Mouse (Mus musculus): ENCODE data around the gene Gm10491. TPM values are rescaled to one million over a fixed set of nuclear protein-coding genes. Genes with fewer than 3 reads are reported as not detected.

The Gm10491 gene
- polyA plus RNA-seq (2016; fragmentation: Nextera tagmentation; extraction: Ambion mirVana): not detected in 2 replicates

DNA sequence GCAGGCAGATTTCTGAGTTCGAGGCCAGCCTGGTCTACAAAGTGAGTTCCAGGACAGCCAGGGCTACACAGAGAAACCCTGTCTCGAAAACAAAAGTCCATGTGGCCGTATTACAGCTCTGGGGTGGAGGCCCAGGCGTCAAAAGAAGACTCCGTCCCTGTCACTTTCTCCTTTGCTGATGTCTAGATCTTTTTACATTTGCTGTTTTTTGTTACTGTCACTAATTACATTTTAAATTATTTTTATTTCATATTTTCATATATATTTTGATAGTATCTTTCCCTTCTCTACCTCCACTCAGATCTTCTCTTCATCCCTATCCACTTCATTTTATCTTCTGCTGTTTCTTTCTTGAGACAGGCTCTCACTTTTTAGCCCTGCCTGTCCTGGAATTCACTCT, at the start of gene Gm10491:
Gene Gm10491 (minus strand): TSS at position 101 of the 400 bp plus-strand sequence.
- ATAC-seq (ENCODE audit: insufficient number of reproducible peaks, insufficient read depth, low FRiP score, low TSS enrichment, low read depth): no peak
- H3K4me1 ChIP-seq (replicated peaks): no peaks in the 10 kb centered on the region
- no peak within 1 kb of the TSS for H3K27ac ChIP-seq
- no peaks in the 10 kb centered on the region for H3K27me3 ChIP-seq
- WGBS: 92% methylated on average over 5 of the region's 5 CpGs
- peaks cover 31% of the 10 kb centered on the region for H3K36me3 ChIP-seq
- H3K4me3 ChIP-seq (replicated peaks): no peak within 1 kb of the TSS
- no peaks in the 10 kb centered on the region for H3K9me3 ChIP-seq
- H3K4me2 ChIP-seq: no peak within 1 kb of the TSS
- H3K9ac ChIP-seq (replicated peaks): no peak within 1 kb of the TSS

DNA sequence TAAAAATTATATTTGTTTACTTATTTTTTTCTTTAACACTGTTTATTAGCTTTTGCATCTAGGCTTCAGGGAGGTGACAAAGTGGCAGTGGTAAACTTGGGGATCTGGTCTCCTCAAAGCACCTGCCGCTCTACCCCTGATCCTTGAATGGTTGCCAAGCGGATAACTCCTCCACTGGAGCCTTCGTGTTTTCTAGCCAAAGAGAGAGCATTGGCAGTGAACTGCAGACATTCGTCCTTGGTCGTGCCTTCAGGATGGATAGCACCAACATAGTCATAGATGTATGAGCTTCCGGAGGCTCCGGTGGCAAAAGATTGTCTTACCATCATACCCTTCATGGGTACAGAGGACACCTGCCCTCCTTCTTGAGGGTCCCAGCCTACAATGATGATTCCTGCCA, 42.5 kb upstream of the Gm10491 start:
- Histone ChIP-seq H3K4me2 (no peak overlapping the region), H3K9ac (replicated peaks) (no peak overlapping the region), H3K36me3 (no peaks in the 10 kb centered on the region), H3K27me3 (no peaks in the 10 kb centered on the region), H3K4me3 (replicated peaks) (no peak overlapping the region), H3K4me1 (replicated peaks) (0 out of 2 replicates have a peak, but pooled peaks cover 5% of the 10 kb centered on the region), H3K9me3 (no peaks in the 10 kb centered on the region), H3K27ac (no peak overlapping the region)
- WGBS: 94% methylated on average over 7 of the region's 7 CpGs
- ATAC-seq (ENCODE audit: insufficient number of reproducible peaks, insufficient read depth, low FRiP score, low TSS enrichment, low read depth): no peak

DNA sequence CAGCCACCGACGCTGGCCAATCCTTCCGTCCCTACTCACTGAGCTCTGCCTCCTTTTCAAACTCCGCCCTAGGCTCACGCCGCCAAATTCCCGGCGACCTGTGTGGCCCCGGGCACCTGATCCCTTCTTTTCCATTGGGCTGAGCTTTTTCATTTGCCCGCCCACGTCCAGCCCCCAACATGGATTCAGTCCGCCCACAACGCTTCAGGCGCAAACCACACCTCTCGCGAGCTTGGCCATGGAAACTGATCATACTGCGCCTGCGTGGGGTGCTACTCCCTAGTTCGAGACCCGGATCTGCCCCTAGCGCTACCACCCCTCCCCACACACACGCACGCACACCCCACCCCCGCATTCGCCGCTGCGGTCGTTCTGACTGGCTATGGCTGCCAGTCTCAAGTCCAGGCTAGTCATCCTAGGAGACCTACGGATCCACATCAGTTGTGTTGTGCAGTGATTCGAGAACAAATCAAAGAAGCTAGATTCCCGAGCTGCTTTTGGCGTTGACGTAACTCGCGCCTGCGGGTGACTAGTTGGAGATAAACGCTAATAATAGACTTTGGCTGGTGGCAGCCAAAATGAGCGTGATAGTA, 40.4 kb upstream of the Gm10491 start:
- Histone ChIP-seq H3K9ac (replicated peaks) (peak overlapping the region; percentile 47; the same call in 1 of the 2 replicates), H3K27ac (no peak overlapping the region), H3K4me3 (replicated peaks) (peak overlapping the region; percentile 46), H3K9me3 (no peaks in the 10 kb centered on the region), H3K4me2 (peak overlapping the region; percentile 49), H3K27me3 (no peaks in the 10 kb centered on the region), H3K4me1 (replicated peaks) (0 out of 2 replicates have a peak, but pooled peaks cover 5% of the 10 kb centered on the region), H3K36me3 (peaks cover 4% of the 10 kb centered on the region; the same call in 1 of the 2 replicates)
- peak; percentile 99 for ATAC-seq (ENCODE audit: insufficient number of reproducible peaks, insufficient read depth, low FRiP score, low TSS enrichment, low read depth)
- 15% methylated on average over 38 of the region's 38 CpGs for WGBS

DNA sequence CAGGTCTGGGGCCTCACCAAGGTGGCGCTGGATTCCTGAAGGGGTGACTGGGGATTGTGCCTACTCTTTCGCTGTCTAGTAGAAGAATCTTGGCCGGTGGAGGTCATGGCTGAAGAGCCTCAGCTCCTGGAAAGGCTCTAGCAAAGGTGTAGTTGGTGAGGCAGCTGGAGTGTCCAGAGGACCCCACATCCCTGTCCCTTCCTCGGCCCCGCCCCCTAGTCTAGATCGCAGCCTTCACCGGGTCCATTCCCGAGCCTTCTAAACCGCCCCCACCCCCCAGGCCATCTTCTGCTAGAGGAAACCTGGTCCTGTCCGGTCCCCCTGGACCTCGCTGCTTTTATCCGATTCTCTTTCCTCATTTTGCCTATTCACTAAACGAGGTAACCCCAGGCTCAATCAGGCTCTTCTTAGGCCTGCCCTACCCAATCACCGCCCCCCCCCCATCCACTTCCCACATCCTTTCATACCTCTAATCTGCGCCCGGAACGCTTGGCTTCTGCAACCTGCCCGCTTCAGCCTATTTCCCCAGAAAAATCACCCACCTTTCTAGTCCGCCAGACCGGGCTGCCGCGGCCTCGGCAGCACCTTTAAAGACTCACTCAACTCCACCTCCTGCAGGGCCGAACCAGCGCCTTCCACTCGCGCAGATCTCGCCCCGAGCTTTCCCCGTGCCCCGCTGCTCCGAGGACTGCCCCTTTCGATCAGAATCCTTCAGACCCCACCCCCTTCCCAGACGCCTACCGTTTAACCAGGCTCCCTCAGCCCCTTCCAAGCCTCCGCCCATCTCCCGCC, 39.7 kb upstream of the Gm10491 start, which contains the start of gene Hdac6:
Gene Hdac6 (minus strand): TSS at position 782 of the 792 bp plus-strand sequence.
- ATAC-seq (ENCODE audit: insufficient number of reproducible peaks, insufficient read depth, low FRiP score, low TSS enrichment, low read depth): peak; percentile 45
- Histone ChIP-seq H3K27ac (no peak within 1 kb of the TSS), H3K4me1 (replicated peaks) (0 out of 2 replicates have a peak, but pooled peaks cover 5% of the 10 kb centered on the region), H3K4me2 (peak within 1 kb of the TSS; percentile 60), H3K36me3 (peaks cover 4% of the 10 kb centered on the region; the same call in 1 of the 2 replicates), H3K9ac (replicated peaks) (peak within 1 kb of the TSS; percentile 60), H3K4me3 (replicated peaks) (peak within 1 kb of the TSS; percentile 46), H3K27me3 (no peaks in the 10 kb centered on the region), H3K9me3 (no peaks in the 10 kb centered on the region)
- 14% methylated on average over 36 of the region's 37 CpGs for WGBS

DNA sequence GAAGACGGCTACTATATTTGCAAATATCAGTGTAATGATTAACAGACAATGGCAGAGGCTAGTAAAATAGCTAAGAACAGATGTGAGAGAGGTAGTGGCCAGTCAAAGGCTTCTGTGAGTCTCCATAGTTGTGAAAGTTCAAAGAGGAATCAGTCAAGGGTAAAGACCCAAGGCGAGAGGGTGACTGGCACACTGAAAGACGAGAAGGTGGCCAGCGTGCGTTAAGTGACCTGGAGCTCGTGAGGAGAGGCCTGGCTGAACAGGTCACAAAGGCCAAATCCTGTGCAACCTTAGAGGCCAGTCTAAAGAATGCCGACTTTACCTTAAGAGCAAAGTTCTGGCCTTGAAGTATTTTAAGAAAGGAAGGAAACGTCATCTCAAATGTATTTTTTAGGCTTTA, 38.0 kb upstream of the Gm10491 start:
- Histone ChIP-seq H3K36me3 (peaks cover 14% of the 10 kb centered on the region; the same call in 1 of the 2 replicates), H3K4me2 (no peak overlapping the region), H3K27ac (no peak overlapping the region), H3K4me3 (replicated peaks) (no peak overlapping the region), H3K27me3 (no peaks in the 10 kb centered on the region), H3K9me3 (no peaks in the 10 kb centered on the region), H3K4me1 (replicated peaks) (0 out of 2 replicates have a peak, but pooled peaks cover 5% of the 10 kb centered on the region), H3K9ac (replicated peaks) (no peak overlapping the region)
- ATAC-seq (ENCODE audit: insufficient number of reproducible peaks, insufficient read depth, low FRiP score, low TSS enrichment, low read depth): no peak
- 62% methylated on average over 8 of the region's 8 CpGs for WGBS

DNA sequence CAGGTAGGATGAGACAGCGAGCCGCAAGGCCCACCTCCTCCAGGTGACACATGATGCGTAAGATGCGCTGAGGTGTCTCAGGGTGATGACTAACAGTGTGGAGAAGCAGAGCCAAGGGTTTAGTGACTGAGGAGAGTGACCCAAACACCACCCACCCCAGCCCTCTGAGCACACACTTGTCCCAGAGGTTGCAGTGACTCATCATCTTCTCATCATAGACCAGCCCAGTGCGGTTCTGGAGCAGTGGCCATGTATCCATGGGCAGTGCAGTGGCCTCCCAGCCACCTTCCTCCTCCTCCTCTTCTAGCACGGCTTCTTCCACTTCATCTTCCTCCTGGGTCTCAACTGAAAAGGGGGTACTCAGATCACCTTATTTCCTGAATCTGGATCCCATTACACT, 30.0 kb upstream of the Gm10491 start:
- 95% methylated on average over 6 of the region's 6 CpGs for WGBS
- Histone ChIP-seq H3K36me3 (peaks cover 46% of the 10 kb centered on the region), H3K27ac (no peak overlapping the region), H3K9me3 (no peaks in the 10 kb centered on the region), H3K9ac (replicated peaks) (no peak overlapping the region), H3K4me2 (no peak overlapping the region), H3K4me1 (replicated peaks) (no peaks in the 10 kb centered on the region), H3K27me3 (no peaks in the 10 kb centered on the region), H3K4me3 (replicated peaks) (no peak overlapping the region)
- no peak for ATAC-seq (ENCODE audit: insufficient number of reproducible peaks, insufficient read depth, low FRiP score, low TSS enrichment, low read depth)

DNA sequence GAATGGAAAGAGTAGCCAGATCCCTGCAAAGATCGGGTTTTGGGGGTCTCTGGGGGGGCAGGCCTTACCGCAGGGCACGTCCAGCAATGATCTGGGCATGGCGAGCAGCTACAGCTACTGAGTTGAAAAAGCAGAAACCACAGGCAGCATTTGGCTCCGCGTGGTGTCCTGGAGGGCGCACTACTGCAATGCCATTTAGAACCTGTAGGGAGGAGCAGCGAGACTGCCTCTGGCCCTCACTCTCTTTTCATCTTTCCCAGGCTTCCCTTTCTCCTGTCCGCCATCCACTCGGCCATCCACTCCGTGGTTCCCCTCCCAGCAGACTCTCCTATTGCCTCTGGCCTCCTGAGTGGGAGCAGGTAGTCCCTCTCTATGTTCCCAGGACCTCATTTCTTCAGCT, 29.2 kb upstream of the Gm10491 start:
- no peak for ATAC-seq (ENCODE audit: insufficient number of reproducible peaks, insufficient read depth, low FRiP score, low TSS enrichment, low read depth)

DNA sequence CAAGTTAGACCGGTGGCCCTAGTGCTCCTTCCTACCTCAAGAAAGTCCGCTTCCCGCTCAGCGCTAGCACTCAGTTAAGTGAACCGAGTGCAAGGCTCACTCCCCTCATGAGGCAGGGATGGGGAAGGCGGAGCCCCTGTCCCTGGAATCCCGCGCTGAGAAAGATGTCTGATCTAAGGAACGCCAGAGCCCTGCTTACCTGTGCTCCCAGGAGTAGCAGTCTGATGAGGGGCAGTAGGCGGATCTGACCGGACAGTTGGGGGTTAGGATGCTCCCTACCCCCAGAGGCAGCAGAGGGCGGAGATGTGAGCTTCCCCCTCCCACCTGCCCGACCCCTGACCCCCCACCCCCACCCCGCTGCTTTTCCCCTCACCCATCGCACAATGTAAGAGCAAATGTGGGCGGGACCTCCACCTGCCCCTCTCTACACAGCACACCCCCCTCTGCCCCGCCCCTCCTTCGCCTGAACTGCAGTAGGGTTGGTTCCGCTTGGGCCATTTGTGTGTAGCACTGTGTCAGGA, 20.7 kb upstream of the Gm10491 start, which contains the start of gene Eras:
Gene Eras (minus strand): TSS at position 338 of the 521 bp plus-strand sequence.
- H3K4me2 ChIP-seq: no peak within 1 kb of the TSS
- no peak within 1 kb of the TSS for H3K9ac ChIP-seq (replicated peaks)
- H3K27me3 ChIP-seq: peaks cover 59% of the 10 kb centered on the region
- H3K4me1 ChIP-seq (replicated peaks): no peaks in the 10 kb centered on the region
- peaks cover 35% of the 10 kb centered on the region for H3K36me3 ChIP-seq
- H3K27ac ChIP-seq: no peak within 1 kb of the TSS
- no peak within 1 kb of the TSS for H3K4me3 ChIP-seq (replicated peaks)
- no peak for ATAC-seq (ENCODE audit: insufficient number of reproducible peaks, insufficient read depth, low FRiP score, low TSS enrichment, low read depth)
- WGBS: 14% methylated on average over 15 of the region's 19 CpGs
- peaks cover 6% of the 10 kb centered on the region; the same call in 1 of the 2 replicates for H3K9me3 ChIP-seq

More for the DNA sequence above, 29.2 kb upstream of the Gm10491 start:
- Histone ChIP-seq H3K36me3 (peaks cover 52% of the 10 kb centered on the region), H3K4me3 (replicated peaks) (no peak overlapping the region), H3K27ac (no peak overlapping the region), H3K4me2 (no peak overlapping the region), H3K9ac (replicated peaks) (no peak overlapping the region), H3K9me3 (no peaks in the 10 kb centered on the region), H3K4me1 (replicated peaks) (no peaks in the 10 kb centered on the region), H3K27me3 (no peaks in the 10 kb centered on the region)
- WGBS: 39% methylated on average over 10 of the region's 11 CpGs

DNA sequence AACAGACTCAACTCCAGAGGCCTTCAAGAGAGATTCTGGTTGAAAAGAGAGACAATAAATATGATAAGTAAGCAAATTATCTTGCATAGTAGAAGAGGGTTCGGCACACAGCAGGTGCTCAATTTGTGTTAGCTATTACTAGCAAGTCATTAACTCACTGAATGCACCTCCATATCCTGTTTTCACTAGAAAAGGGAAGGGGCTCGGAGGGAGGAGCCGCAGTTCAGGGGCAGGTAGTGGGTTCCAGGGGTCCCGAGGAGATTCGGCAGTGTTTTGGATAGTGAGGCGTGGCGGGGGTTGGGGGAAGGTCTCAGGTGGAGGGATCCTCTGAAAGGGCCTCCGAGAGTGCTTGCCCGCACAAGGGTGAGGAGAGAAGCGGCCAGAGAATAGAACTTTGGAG, 19.5 kb upstream of the Gm10491 start:
- Histone ChIP-seq H3K4me3 (replicated peaks) (no peak overlapping the region), H3K36me3 (peaks cover 27% of the 10 kb centered on the region), H3K4me2 (no peak overlapping the region), H3K27me3 (peaks cover 71% of the 10 kb centered on the region), H3K9ac (replicated peaks) (no peak overlapping the region), H3K9me3 (peaks cover 6% of the 10 kb centered on the region; the same call in 1 of the 2 replicates), H3K4me1 (replicated peaks) (0 out of 2 replicates have a peak, but pooled peaks cover 3% of the 10 kb centered on the region), H3K27ac (no peak overlapping the region)
- 19% methylated on average over 10 of the region's 10 CpGs for WGBS
- no peak for ATAC-seq (ENCODE audit: insufficient number of reproducible peaks, insufficient read depth, low FRiP score, low TSS enrichment, low read depth)

DNA sequence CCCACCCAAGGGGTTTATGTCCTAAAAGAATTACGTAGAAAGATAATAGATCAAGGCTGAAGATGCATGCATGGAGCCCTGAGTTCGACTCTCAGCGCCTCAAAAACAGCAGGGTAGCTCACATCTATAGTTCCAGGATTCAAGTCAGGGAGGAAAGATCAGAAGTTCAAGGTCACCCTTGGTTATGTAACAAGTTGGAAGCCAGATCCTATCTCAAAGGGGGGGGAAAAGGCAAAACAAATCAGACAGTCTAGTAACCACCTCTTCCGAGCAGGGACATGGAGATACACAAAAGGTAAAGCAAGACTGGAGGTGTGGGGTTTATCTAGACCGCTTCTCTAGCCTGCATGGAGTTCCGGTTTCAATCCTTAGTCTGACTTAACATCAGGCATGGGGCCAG, 18.6 kb upstream of the Gm10491 start:
- Histone ChIP-seq H3K27ac (no peak overlapping the region), H3K4me2 (no peak overlapping the region), H3K27me3 (peaks cover 80% of the 10 kb centered on the region), H3K9ac (replicated peaks) (no peak overlapping the region), H3K4me3 (replicated peaks) (no peak overlapping the region), H3K4me1 (replicated peaks) (0 out of 2 replicates have a peak, but pooled peaks cover 3% of the 10 kb centered on the region), H3K9me3 (peaks cover 6% of the 10 kb centered on the region; the same call in 1 of the 2 replicates), H3K36me3 (peaks cover 18% of the 10 kb centered on the region)
- 65% methylated on average over 6 of the region's 6 CpGs for WGBS
- no peak for ATAC-seq (ENCODE audit: insufficient number of reproducible peaks, insufficient read depth, low FRiP score, low TSS enrichment, low read depth)

DNA sequence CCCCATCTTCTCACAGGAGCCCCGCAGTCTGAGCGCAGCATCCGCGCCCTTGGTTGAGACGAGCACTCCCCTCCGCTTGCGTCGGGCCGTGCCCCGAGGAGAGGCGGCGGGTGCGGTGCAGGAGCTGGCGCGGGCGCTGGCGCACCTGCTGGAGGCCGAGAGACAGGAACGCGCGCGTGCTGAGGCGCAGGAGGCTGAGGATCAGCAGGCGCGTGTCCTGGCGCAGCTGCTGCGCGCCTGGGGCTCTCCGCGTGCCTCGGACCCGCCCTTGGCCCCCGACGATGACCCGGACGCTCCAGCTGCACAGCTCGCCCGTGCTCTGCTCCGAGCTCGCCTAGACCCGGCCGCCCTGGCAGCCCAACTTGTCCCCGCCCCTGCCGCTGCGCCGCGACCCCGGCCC, 14.4 kb upstream of the Gm10491 start:
- WGBS: 11% methylated on average over 31 of the region's 48 CpGs
- Histone ChIP-seq H3K4me3 (replicated peaks) (peak overlapping the region; percentile 27), H3K36me3 (no peaks in the 10 kb centered on the region), H3K27me3 (peaks cover 82% of the 10 kb centered on the region), H3K27ac (no peak overlapping the region), H3K4me2 (peak overlapping the region; percentile 47), H3K9me3 (no peaks in the 10 kb centered on the region), H3K4me1 (replicated peaks) (0 out of 2 replicates have a peak, but pooled peaks cover 3% of the 10 kb centered on the region), H3K9ac (replicated peaks) (no peak overlapping the region)
- ATAC-seq (ENCODE audit: insufficient number of reproducible peaks, insufficient read depth, low FRiP score, low TSS enrichment, low read depth): no peak
